ENCODE assay signal across 20 mouse cellular contexts in genomic region chr16:49724931-49725330, GRCm38 (mm10). TPM values are rescaled to one million over a fixed set of nuclear protein-coding genes. Genes with fewer than 3 reads are reported as not detected.
DNase-seq lines count a peak whose midpoint lies in the region; ATAC-seq and TF ChIP-seq lines count a peak whose summit lies in the region.
"Had no signal": no experiment of that assay in that cellular context is flagged by ENCODE, and none has a peak within 500 bp of the region (broad histone marks: within the 10 kb centered on the region; RNA-seq: fewer than 3 reads in every experiment).

No protein-coding gene starts in this region.

- no peaks in the 10 kb centered on the region for H3K79me2 ChIP-seq in MEL (ENCODE audit: control insufficient read depth, insufficient read depth, low read length, poor library complexity)

- no peak for TF ChIP-seq POLR2A in MEL (IDR thresholded peaks at IDR 0.05; ENCODE audit: control insufficient read depth in 1 of 2, insufficient read depth in 1 of 2, low read depth in 1 of 2, low read length in 2 of 2, poor library complexity in 1 of 2)

- no peak for TF ChIP-seq CTCF in heart, postnatal 0 days (IDR thresholded peaks at IDR 0.05; ENCODE audit: low read depth)
- no peak for TF ChIP-seq CTCF in left cerebral cortex, adult 2 months (IDR thresholded peaks at IDR 0.05)
- no peak for TF ChIP-seq CTCF in MEL (IDR thresholded peaks at IDR 0.05 in 2 of 3, conservative IDR thresholded peaks at IDR 0.05 in 1 of 3; ENCODE audit: control insufficient read depth in 1 of 3, insufficient read depth in 1 of 3, low read depth in 2 of 3, low read length in 3 of 3, poor library complexity in 1 of 3, severe bottlenecking in 1 of 3)

- no peak for DNase-seq in heart, postnatal 0 days (ENCODE audit: low spot score)
- DNase-seq in heart, postnatal 36 days = no peak
- no peak for DNase-seq in left cerebral cortex, adult 2 months (ENCODE audit: extremely low spot score in 1 of 2, low spot score in 2 of 2)
- no peak for DNase-seq in left cerebral cortex, postnatal 25 days (ENCODE audit: low spot score in 2 of 2)
- peak; percentile 26 for DNase-seq in MEL (ENCODE audit: low read depth, low spot score)
- DNase-seq in urinary bladder, postnatal 4 days (ENCODE audit: low spot score in 2 of 2) = no peak
- DNase-seq in embryo, embryonic 11 days = no peak
- DNase-seq: cerebellum, adult 11-12 months; cerebellum, postnatal 10 days; cerebellum, postnatal 25 days had no signal

- H3K4me3 ChIP-seq in heart, postnatal 0 days (ENCODE audit: low read depth, low read length) = no peak overlapping the region
- no peak overlapping the region for H3K4me3 ChIP-seq in left cerebral cortex, adult 2 months
- H3K4me3 ChIP-seq in MEL (ENCODE audit: control insufficient read depth in 1 of 2, insufficient read depth in 1 of 2, low read depth in 2 of 2, low read length in 2 of 2) = no peak overlapping the region
- H3K4me3 ChIP-seq: embryonic facial prominence, embryonic 13.5 days; embryonic facial prominence, embryonic 15.5 days; erythroblast, embryonic 14.5 days; forebrain, embryonic 10.5 days; forebrain, embryonic 12.5 days had no signal

- H3K27me3 ChIP-seq in heart, postnatal 0 days (ENCODE audit: control insufficient read depth, insufficient read depth, low read length) = no peaks in the 10 kb centered on the region
- H3K27me3 ChIP-seq in MEL (ENCODE audit: control insufficient read depth in 1 of 2, insufficient read depth in 2 of 2, low read length in 2 of 2) = no peaks in the 10 kb centered on the region
- H3K27me3 ChIP-seq: embryonic facial prominence, embryonic 13.5 days; embryonic facial prominence, embryonic 15.5 days; forebrain, embryonic 12.5 days; Patski had no signal

- H3K9ac ChIP-seq in heart, postnatal 0 days (replicated peaks; ENCODE audit: low read depth, low read length) = no peak overlapping the region
- no peak overlapping the region for H3K9ac ChIP-seq in MEL (ENCODE audit: control insufficient read depth, low read depth, low read length, poor library complexity, severe bottlenecking)
- H3K9ac ChIP-seq: embryonic facial prominence, embryonic 13.5 days; embryonic facial prominence, embryonic 15.5 days; forebrain, embryonic 12.5 days had no signal

- no peak for ATAC-seq in heart, postnatal 0 days (ENCODE audit: insufficient read depth, low read depth)
- 0 out of 2 replicates have a peak, but pooled peaks have one; percentile 8 for ATAC-seq in megakaryocyte-erythroid progenitor cell, adult 5-6 weeks (replicated peaks; ENCODE audit: low FRiP score, low TSS enrichment, poor library complexity, severe bottlenecking)
- ATAC-seq: activated CD4-positive, CD25-positive, alpha-beta regulatory T cell, adult 4 months; forebrain, embryonic 14.5 days; forebrain, embryonic 16.5 days; Patski had no signal

- H3K36me3 ChIP-seq in heart, postnatal 0 days (replicated peaks; ENCODE audit: control insufficient read depth, insufficient read depth, low read length) = no peaks in the 10 kb centered on the region
- peaks cover 0 to 34% of the 10 kb centered on the region in 2 experiments; a peak in 2 of 4 replicates for H3K36me3 ChIP-seq in MEL (ENCODE audit: control insufficient read depth in 1 of 2, insufficient read depth in 2 of 2, low read length in 2 of 2)
- H3K36me3 ChIP-seq: embryonic facial prominence, embryonic 13.5 days; embryonic facial prominence, embryonic 15.5 days; forebrain, embryonic 10.5 days; forebrain, embryonic 12.5 days had no signal

- H3K9me3 ChIP-seq in heart, postnatal 0 days (replicated peaks; ENCODE audit: control insufficient read depth, low read length) = no peaks in the 10 kb centered on the region
- H3K9me3 ChIP-seq in MEL (replicated peaks; ENCODE audit: insufficient read depth, low read length) = no peaks in the 10 kb centered on the region
- H3K9me3 ChIP-seq: embryonic facial prominence, embryonic 13.5 days; embryonic facial prominence, embryonic 15.5 days; forebrain, embryonic 10.5 days; forebrain, embryonic 12.5 days had no signal

- 36% methylated on average over 2 of the region's 2 CpGs for WGBS in heart, postnatal 0 days

- intact Hi-C loops in heart, postnatal 36 days (cut with DNase I) = no loop called here
- intact Hi-C loops in left cerebral cortex, adult 2 months (cut with DNase I) = no loop called here
- intact Hi-C loops in left cerebral cortex, postnatal 25 days (cut with DNase I) = no loop called here

- no peaks in the 10 kb centered on the region for H3K4me1 ChIP-seq in heart, postnatal 0 days (ENCODE audit: control insufficient read depth, insufficient read depth)
- peaks cover 19 to 30% of the 10 kb centered on the region in 2 experiments for H3K4me1 ChIP-seq in MEL (ENCODE audit: control insufficient read depth in 1 of 2, insufficient read depth in 2 of 2, low read length in 2 of 2)
- H3K4me1 ChIP-seq: embryonic facial prominence, embryonic 15.5 days had no signal

- H3K27ac ChIP-seq in heart, postnatal 0 days (ENCODE audit: low read depth) = no peak overlapping the region
- peak overlapping the region; percentile 19; the same call in 1 of the 2 replicates for H3K27ac ChIP-seq in left cerebral cortex, adult 2 months
- 0 out of 2 replicates have a peak overlapping the region, but pooled peaks have one; percentile 13 for H3K27ac ChIP-seq in MEL (ENCODE audit: control insufficient read depth, low read depth, low read length)
- H3K27ac ChIP-seq: embryonic facial prominence, embryonic 13.5 days; embryonic facial prominence, embryonic 15.5 days; forebrain, embryonic 10.5 days; forebrain, embryonic 12.5 days had no signal

- TF ChIP-seq RAD21 in MEL (IDR thresholded peaks at IDR 0.05; ENCODE audit: low read depth, low read length) = no peak

- H3K4me2 ChIP-seq in heart, postnatal 0 days (ENCODE audit: low read depth, low read length) = peak overlapping the region; percentile 9; the same call in 1 of the 2 replicates
- H3K4me2 ChIP-seq: embryonic facial prominence, embryonic 13.5 days; embryonic facial prominence, embryonic 15.5 days; forebrain, embryonic 12.5 days had no signal

- no peak for TF ChIP-seq EP300 in heart, postnatal 0 days (IDR thresholded peaks at IDR 0.05; ENCODE audit: low read depth)
- no peak for TF ChIP-seq EP300 in MEL (IDR thresholded peaks at IDR 0.05; ENCODE audit: low read depth in 1 of 2, low read length in 2 of 2)

TF ChIP-seq in MEL, 35 proteins besides CTCF, POLR2A, EP300 and RAD21:
- no peak for TF ChIP-seq ZC3H11A (IDR thresholded peaks at IDR 0.05; ENCODE audit: low read depth, low read length)
- TF ChIP-seq ETS1 (IDR thresholded peaks at IDR 0.05; ENCODE audit: low read depth, low read length) = 0 out of 2 replicates have a peak, but pooled peaks have one; percentile 17
- TF ChIP-seq POLR2AphosphoS5 (IDR thresholded peaks at IDR 0.05; ENCODE audit: borderline replicate concordance, low read depth, low read length) = no peak
- no peak for TF ChIP-seq TCF12 (IDR thresholded peaks at IDR 0.05; ENCODE audit: low read depth, low read length)
- TF ChIP-seq SIN3A (IDR thresholded peaks at IDR 0.05; ENCODE audit: low read length) = 0 out of 2 replicates have a peak, but pooled peaks have one; percentile 9
- peak; percentile 56; the same call in 1 of the 2 replicates for TF ChIP-seq GATA1 (IDR thresholded peaks at IDR 0.05; ENCODE audit: low read depth, low read length)

RNA-seq across cellular contexts. Expression of gene Ift57, which starts 25.9 kb away (rescaled TPM):
- total RNA-seq in heart, postnatal 0 days (2014; rRNA removed; ENCODE audit: low replicate concordance) = 3.5 and 11.8 TPM in 2 replicates
- 18.9 and 19.2 TPM in 2 replicates for polyA plus RNA-seq in heart, postnatal 0 days (2015; fragmentation: Nextera tagmentation; extraction: Ambion mirVana)
- 10 to 100 TPM; 12.5 to 15.7 TPM for total RNA-seq in heart, postnatal 36 days (2021)
- total RNA-seq in left cerebral cortex, adult 2 months (2021) = 10 to 100 TPM; 54.2 to 56.3 TPM
- 10 to 100 TPM; 55.2 to 57.3 TPM for total RNA-seq in left cerebral cortex, postnatal 25 days (2021)
- 5.7 and 6.3 TPM in 2 replicates for total RNA-seq in MEL (2012; rRNA removed)
- 10 to 100 TPM in 1 of 2 experiments, not detected in 1; 11.1 TPM for polyA plus RNA-seq in MEL (2012; ENCODE audit: insufficient read depth in 1 of 2, insufficient read length in 2 of 2, low read depth in 1 of 2, low replicate concordance in 2 of 2, missing spikeins in 1 of 2)
- total RNA-seq in megakaryocyte-erythroid progenitor cell, adult 5-6 weeks (2014; fragmentation: Nextera tagmentation) = 6.6 and 7.8 TPM in 2 replicates
- 19.8 and 26.7 TPM in 2 replicates for total RNA-seq in megakaryocyte-erythroid progenitor cell, adult 5-6 weeks (2017)
